Mouse (Mus musculus): Measurements from ENCODE around the gene Kctd7. TPM values are rescaled to one million over a fixed set of nuclear protein-coding genes. Genes with fewer than 3 reads are reported as not detected.
A peak's percentile ranks its signal among the peaks of the same experiment; 100 is the strongest.

Kctd7 gene
- 14.9 and 16.4 TPM in 2 replicates for polyA plus RNA-seq (2015; fragmentation: Nextera tagmentation; extraction: Ambion mirVana)

- peaks cover 27% of the 10 kb centered on the region for H3K4me1 ChIP-seq
- no peaks in the 10 kb centered on the region for H3K9me3 ChIP-seq (replicated peaks)
- peak; percentile 96 for ATAC-seq (ENCODE audit: low FRiP score)
- under 1% methylated on average over 65 of the region's 66 CpGs for WGBS
- peak within 1 kb of the TSS; percentile 75 for H3K4me3 ChIP-seq (replicated peaks)
- peak within 1 kb of the TSS; percentile 83 for H3K9ac ChIP-seq (replicated peaks)
- peaks cover 14% of the 10 kb centered on the region for H3K36me3 ChIP-seq
- H3K4me2 ChIP-seq: peak within 1 kb of the TSS; percentile 77
- peak within 1 kb of the TSS; percentile 91 for H3K27ac ChIP-seq (replicated peaks)
- no peaks in the 10 kb centered on the region for H3K27me3 ChIP-seq (replicated peaks)
Observed at GRCm38 (mm10) chr5:130144334-130145312, at the start of gene Kctd7. Gene Kctd7, plus strand, starts transcription at chr5:130144861.

GRCm38 (mm10) chr5:130096754-130097153 is 47.9 kb upstream of the Kctd7 start:
- no peak overlapping the region for H3K9ac ChIP-seq (replicated peaks)
- no peak overlapping the region for H3K4me2 ChIP-seq
- 63% methylated on average over 12 of the region's 12 CpGs for WGBS
- no peak for ATAC-seq (ENCODE audit: low FRiP score)
- H3K36me3 ChIP-seq: peaks cover 2% of the 10 kb centered on the region
- no peaks in the 10 kb centered on the region for H3K27me3 ChIP-seq (replicated peaks)
- H3K4me1 ChIP-seq: no peaks in the 10 kb centered on the region
- no peak overlapping the region for H3K4me3 ChIP-seq (replicated peaks)
- no peak overlapping the region for H3K27ac ChIP-seq (replicated peaks)
- H3K9me3 ChIP-seq (replicated peaks): no peaks in the 10 kb centered on the region

GRCm38 (mm10) chr5:130097837-130098236 is 46.8 kb upstream of the Kctd7 start:
- Histone ChIP-seq H3K27me3 (replicated peaks) (no peaks in the 10 kb centered on the region), H3K9me3 (replicated peaks) (no peaks in the 10 kb centered on the region), H3K27ac (replicated peaks) (no peak overlapping the region), H3K4me2 (no peak overlapping the region), H3K4me3 (replicated peaks) (no peak overlapping the region), H3K9ac (replicated peaks) (no peak overlapping the region), H3K36me3 (peaks cover 13% of the 10 kb centered on the region), H3K4me1 (no peaks in the 10 kb centered on the region)
- 90% methylated on average over 2 of the region's 2 CpGs for WGBS
- no peak for ATAC-seq (ENCODE audit: low FRiP score)

- Histone ChIP-seq H3K27ac (replicated peaks) (no peak overlapping the region), H3K9me3 (replicated peaks) (no peaks in the 10 kb centered on the region), H3K4me2 (no peak overlapping the region), H3K36me3 (peaks cover 24% of the 10 kb centered on the region), H3K4me1 (no peaks in the 10 kb centered on the region; the same call in 1 of the 2 replicates), H3K9ac (replicated peaks) (no peak overlapping the region), H3K27me3 (replicated peaks) (no peaks in the 10 kb centered on the region), H3K4me3 (replicated peaks) (no peak overlapping the region)
- WGBS: 96% methylated on average over 17 of the region's 17 CpGs
- ATAC-seq (ENCODE audit: low FRiP score): no peak
Observed at GRCm38 (mm10) chr5:130101724-130102123, 42.9 kb upstream of the Kctd7 start.

- Histone ChIP-seq H3K4me3 (replicated peaks) (no peak overlapping the region), H3K4me1 (peaks cover 7% of the 10 kb centered on the region; the same call in 1 of the 2 replicates), H3K36me3 (peaks cover 14% of the 10 kb centered on the region; the same call in 1 of the 2 replicates), H3K27me3 (replicated peaks) (no peaks in the 10 kb centered on the region), H3K9me3 (replicated peaks) (no peaks in the 10 kb centered on the region), H3K9ac (replicated peaks) (no peak overlapping the region), H3K4me2 (no peak overlapping the region), H3K27ac (replicated peaks) (no peak overlapping the region)
- 93% methylated on average over 3 of the region's 3 CpGs for WGBS
- no peak for ATAC-seq (ENCODE audit: low FRiP score)
Observed at GRCm38 (mm10) chr5:130109348-130109747, 35.3 kb upstream of the Kctd7 start.

GRCm38 (mm10) chr5:130110632-130111464 is 33.8 kb upstream of the Kctd7 start:
- Histone ChIP-seq H3K27ac (replicated peaks) (peak overlapping the region; percentile 33), H3K27me3 (replicated peaks) (no peaks in the 10 kb centered on the region), H3K4me3 (replicated peaks) (no peak overlapping the region), H3K4me1 (peaks cover 7% of the 10 kb centered on the region; the same call in 1 of the 2 replicates), H3K36me3 (peaks cover 18% of the 10 kb centered on the region; the same call in 1 of the 2 replicates), H3K9me3 (replicated peaks) (no peaks in the 10 kb centered on the region), H3K4me2 (no peak overlapping the region), H3K9ac (replicated peaks) (no peak overlapping the region)
- no peak for ATAC-seq (ENCODE audit: low FRiP score)
- 73% methylated on average over 12 of the region's 12 CpGs for WGBS

- no peak overlapping the region for H3K4me2 ChIP-seq
- no peak overlapping the region for H3K27ac ChIP-seq (replicated peaks)
- no peaks in the 10 kb centered on the region for H3K9me3 ChIP-seq (replicated peaks)
- no peak for ATAC-seq (ENCODE audit: low FRiP score)
- no peaks in the 10 kb centered on the region for H3K27me3 ChIP-seq (replicated peaks)
- no peak overlapping the region for H3K9ac ChIP-seq (replicated peaks)
- H3K4me1 ChIP-seq: peaks cover 12% of the 10 kb centered on the region; the same call in 1 of the 2 replicates
- H3K36me3 ChIP-seq: peaks cover 18% of the 10 kb centered on the region; the same call in 1 of the 2 replicates
- H3K4me3 ChIP-seq (replicated peaks): no peak overlapping the region
Observed at GRCm38 (mm10) chr5:130112653-130113052, 32.0 kb upstream of the Kctd7 start.

- ATAC-seq (ENCODE audit: low FRiP score): no peak
Observed at GRCm38 (mm10) chr5:130116116-130116515, 28.5 kb upstream of the Kctd7 start.

GRCm38 (mm10) chr5:130116857-130117256 is 27.8 kb upstream of the Kctd7 start:
- 89% methylated on average over 7 of the region's 7 CpGs for WGBS
- H3K9me3 ChIP-seq (replicated peaks): no peaks in the 10 kb centered on the region
- H3K36me3 ChIP-seq: peaks cover 6% of the 10 kb centered on the region; the same call in 1 of the 2 replicates
- H3K4me3 ChIP-seq (replicated peaks): no peak overlapping the region
- no peak overlapping the region for H3K27ac ChIP-seq (replicated peaks)
- no peaks in the 10 kb centered on the region for H3K27me3 ChIP-seq (replicated peaks)
- no peak overlapping the region for H3K9ac ChIP-seq (replicated peaks)
- peaks cover 29% of the 10 kb centered on the region for H3K4me1 ChIP-seq
- H3K4me2 ChIP-seq: no peak overlapping the region
- no peak for ATAC-seq (ENCODE audit: low FRiP score)

More at GRCm38 (mm10) chr5:130116116-130116515, 28.5 kb upstream of the Kctd7 start:
- Histone ChIP-seq H3K9me3 (replicated peaks) (no peaks in the 10 kb centered on the region), H3K27ac (replicated peaks) (no peak overlapping the region), H3K27me3 (replicated peaks) (no peaks in the 10 kb centered on the region), H3K4me3 (replicated peaks) (no peak overlapping the region), H3K9ac (replicated peaks) (no peak overlapping the region), H3K4me2 (no peak overlapping the region), H3K4me1 (peaks cover 32% of the 10 kb centered on the region), H3K36me3 (peaks cover 6% of the 10 kb centered on the region; the same call in 1 of the 2 replicates)
- 93% methylated on average over 12 of the region's 12 CpGs for WGBS

- no peak overlapping the region for H3K9ac ChIP-seq (replicated peaks)
- H3K27ac ChIP-seq (replicated peaks): peak overlapping the region; percentile 52; the same call in 1 of the 2 replicates
- ATAC-seq (ENCODE audit: low FRiP score): no peak
- no peaks in the 10 kb centered on the region for H3K27me3 ChIP-seq (replicated peaks)
- H3K4me1 ChIP-seq: peaks cover 28% of the 10 kb centered on the region
- H3K36me3 ChIP-seq: peaks cover 6% of the 10 kb centered on the region; the same call in 1 of the 2 replicates
- no peaks in the 10 kb centered on the region for H3K9me3 ChIP-seq (replicated peaks)
- no peak overlapping the region for H3K4me2 ChIP-seq
- H3K4me3 ChIP-seq (replicated peaks): no peak overlapping the region
- WGBS: 71% methylated on average over 6 of the region's 6 CpGs
Observed at GRCm38 (mm10) chr5:130117932-130118331, 26.7 kb upstream of the Kctd7 start.

GRCm38 (mm10) chr5:130119236-130119635 is 25.4 kb upstream of the Kctd7 start:
- H3K4me2 ChIP-seq: no peak overlapping the region
- no peaks in the 10 kb centered on the region for H3K27me3 ChIP-seq (replicated peaks)
- no peak for ATAC-seq (ENCODE audit: low FRiP score)
- peaks cover 30% of the 10 kb centered on the region for H3K4me1 ChIP-seq
- no peak overlapping the region for H3K4me3 ChIP-seq (replicated peaks)
- peak overlapping the region; percentile 0; the same call in 1 of the 2 replicates for H3K27ac ChIP-seq (replicated peaks)
- H3K9me3 ChIP-seq (replicated peaks): no peaks in the 10 kb centered on the region
- 74% methylated on average over 3 of the region's 3 CpGs for WGBS
- no peak overlapping the region for H3K9ac ChIP-seq (replicated peaks)
- peaks cover 6% of the 10 kb centered on the region; the same call in 1 of the 2 replicates for H3K36me3 ChIP-seq
